Mouse (Mus musculus) stomach, embryonic 16.5 days (tissue): ENCODE results near the gene Hspa2. TPM values are rescaled to one million over a fixed set of nuclear protein-coding genes. Genes with fewer than 3 reads are reported as not detected.

Source experiments
- ATAC-seq: fragments of 200-750 bp; cut with Nextera tagmentation; 2 replicates; pipeline ENCODE4 v1.8.0; 2017; ENCODE audit warnings: moderate number of reproducible peaks, moderate TSS enrichment; ENCODE audit not compliant: insufficient read depth, low FRiP score
- H3K27ac ChIP-seq: fragments of 300-500 bp; sonication (generic); 2 replicates; pipeline ENCODE4 v1.5.1; 2014; ENCODE audit warnings: low read length
- H3K27me3 ChIP-seq: fragments of 300-500 bp; sonication (generic); 2 replicates; pipeline ENCODE4 v1.6.1; 2014; ENCODE audit warnings: low read length, control low read depth, mixed read lengths; ENCODE audit not compliant: control insufficient read depth, insufficient read depth
- H3K36me3 ChIP-seq: fragments of 300-500 bp; sonication (generic); 2 replicates; pipeline ENCODE4 v1.6.1; 2014; ENCODE audit warnings: low read length; ENCODE audit not compliant: control insufficient read depth, insufficient read depth
- H3K4me1 ChIP-seq: fragments of 300-500 bp; sonication (generic); 2 replicates; pipeline ENCODE4 v1.6.1; 2014; ENCODE audit warnings: low read length, control low read depth, mixed read lengths; ENCODE audit not compliant: control insufficient read depth, insufficient read depth
- H3K4me2 ChIP-seq: fragments of 300-500 bp; sonication (generic); 2 replicates; pipeline ENCODE4 v1.6.1; 2014; ENCODE audit warnings: low read depth, low read length, mixed read lengths
- H3K4me3 ChIP-seq: fragments of 300-500 bp; sonication (generic); replicated peaks from 2 replicates; pipeline ENCODE4 v1.5.1; 2014; ENCODE audit warnings: mild to moderate bottlenecking, low read length
- H3K9ac ChIP-seq: fragments of 300-500 bp; sonication (generic); 2 replicates; pipeline ENCODE4 v1.6.1; 2014; ENCODE audit warnings: low read length
- H3K9me3 ChIP-seq: fragments of 300-500 bp; sonication (generic); replicated peaks from 2 replicates; pipeline ENCODE4 v1.6.1; 2016; ENCODE audit warnings: low read length, control low read depth; ENCODE audit not compliant: control insufficient read depth
- WGBS: fragments of 180-500 bp; shearing (Covaris S2); extraction: QIAGEN DNeasy Blood & Tissue Kit; methylation state at CpG from one replicate; pipeline ENCODE4 v1.1.7; 2014; 5-methylcytosine and 5-hydroxymethylcytosine counted together
- polyA plus RNA-seq: library from polyadenylated mRNA; unstranded; fragments of >200 nt; fragmentation: Nextera tagmentation; extraction: Ambion mirVana; gene quantifications from 2 replicates; pipeline ENCODE4 v1.2.1, GENCODE M21; 2015

Hspa2 gene
- polyA plus RNA-seq, 1 experiment from 2014 or later: 13.6 TPM

- Histone ChIP-seq H3K9ac (no peak overlapping the region), H3K27ac (no peak overlapping the region), H3K4me2 (no peak overlapping the region), H3K36me3 (no peaks in the 10 kb centered on the region), H3K4me1 (peaks cover 18% of the 10 kb centered on the region), H3K27me3 (no peaks in the 10 kb centered on the region), H3K4me3 (no peak overlapping the region), H3K9me3 (no peaks in the 10 kb centered on the region)
- 47% methylated on average over 7 of the region's 7 CpGs for WGBS
- ATAC-seq: no peak
Measured at GRCm38 (mm10) chr12:76376649-76377048, 27.3 kb upstream of the Hspa2 start.

- Histone ChIP-seq H3K4me3 (no peak overlapping the region), H3K36me3 (no peaks in the 10 kb centered on the region), H3K9ac (no peak overlapping the region), H3K27ac (no peak overlapping the region), H3K27me3 (no peaks in the 10 kb centered on the region), H3K4me2 (no peak overlapping the region), H3K4me1 (peaks cover 14% of the 10 kb centered on the region), H3K9me3 (no peaks in the 10 kb centered on the region)
- WGBS: 94% methylated on average over 6 of the region's 6 CpGs
- ATAC-seq: no peak
Measured at GRCm38 (mm10) chr12:76377059-76377458, 26.9 kb upstream of the Hspa2 start.

GRCm38 (mm10) chr12:76377726-76378125 is 26.2 kb upstream of the Hspa2 start:
- Histone ChIP-seq H3K36me3 (no peaks in the 10 kb centered on the region), H3K9ac (no peak overlapping the region), H3K27ac (no peak overlapping the region), H3K4me2 (no peak overlapping the region), H3K27me3 (no peaks in the 10 kb centered on the region), H3K9me3 (no peaks in the 10 kb centered on the region), H3K4me1 (peaks cover 7% of the 10 kb centered on the region), H3K4me3 (no peak overlapping the region)
- no peak for ATAC-seq
- WGBS: 85% methylated on average over 3 of the region's 3 CpGs

GRCm38 (mm10) chr12:76378556-76378955 is 25.4 kb upstream of the Hspa2 start:
- 77% methylated on average over 5 of the region's 5 CpGs for WGBS
- Histone ChIP-seq H3K27ac (no peak overlapping the region), H3K27me3 (no peaks in the 10 kb centered on the region), H3K4me2 (no peak overlapping the region), H3K4me1 (peaks cover 3% of the 10 kb centered on the region), H3K9ac (no peak overlapping the region), H3K4me3 (no peak overlapping the region), H3K9me3 (no peaks in the 10 kb centered on the region), H3K36me3 (no peaks in the 10 kb centered on the region)
- ATAC-seq: no peak

GRCm38 (mm10) chr12:76380151-76380550 is 23.8 kb upstream of the Hspa2 start:
- ATAC-seq: no peak
- Histone ChIP-seq H3K27me3 (no peaks in the 10 kb centered on the region), H3K4me2 (no peak overlapping the region), H3K36me3 (no peaks in the 10 kb centered on the region), H3K9me3 (no peaks in the 10 kb centered on the region), H3K27ac (no peak overlapping the region), H3K4me3 (no peak overlapping the region), H3K9ac (no peak overlapping the region), H3K4me1 (peaks cover 3% of the 10 kb centered on the region; the same call in 1 of the 2 replicates)
- WGBS: 63% methylated on average over 7 of the region's 7 CpGs

GRCm38 (mm10) chr12:76385342-76385741 is 18.6 kb upstream of the Hspa2 start:
- peaks cover 5% of the 10 kb centered on the region for H3K36me3 ChIP-seq
- H3K4me2 ChIP-seq: no peak overlapping the region
- 90% methylated on average over 8 of the region's 8 CpGs for WGBS
- no peaks in the 10 kb centered on the region; the same call in 1 of the 2 replicates for H3K4me1 ChIP-seq
- no peak overlapping the region for H3K9ac ChIP-seq
- H3K9me3 ChIP-seq: no peaks in the 10 kb centered on the region
- no peak for ATAC-seq
- H3K27me3 ChIP-seq: no peaks in the 10 kb centered on the region
- no peak overlapping the region for H3K4me3 ChIP-seq
- H3K27ac ChIP-seq: no peak overlapping the region

GRCm38 (mm10) chr12:76388794-76389193 is 15.2 kb upstream of the Hspa2 start:
- WGBS: 84% methylated on average over 11 of the region's 11 CpGs
- H3K27me3 ChIP-seq: no peaks in the 10 kb centered on the region
- H3K4me2 ChIP-seq: no peak overlapping the region
- peaks cover 5% of the 10 kb centered on the region for H3K36me3 ChIP-seq
- ATAC-seq: no peak
- no peak overlapping the region for H3K4me3 ChIP-seq
- no peak overlapping the region for H3K9ac ChIP-seq
- H3K27ac ChIP-seq: no peak overlapping the region
- H3K4me1 ChIP-seq: no peaks in the 10 kb centered on the region
- no peaks in the 10 kb centered on the region for H3K9me3 ChIP-seq

GRCm38 (mm10) chr12:76391595-76392271 is 12.2 kb upstream of the Hspa2 start:
- H3K4me2 ChIP-seq: no peak overlapping the region
- no peak overlapping the region for H3K9ac ChIP-seq
- H3K27ac ChIP-seq: no peak overlapping the region
- no peak for ATAC-seq
- H3K9me3 ChIP-seq: no peaks in the 10 kb centered on the region
- WGBS: 65% methylated on average over 3 of the region's 3 CpGs
- no peaks in the 10 kb centered on the region for H3K4me1 ChIP-seq
- H3K27me3 ChIP-seq: no peaks in the 10 kb centered on the region
- no peaks in the 10 kb centered on the region; the same call in 1 of the 2 replicates for H3K36me3 ChIP-seq
- H3K4me3 ChIP-seq: no peak overlapping the region

- Histone ChIP-seq H3K9ac (no peak overlapping the region), H3K4me3 (no peak overlapping the region), H3K36me3 (no peaks in the 10 kb centered on the region; the same call in 1 of the 2 replicates), H3K9me3 (no peaks in the 10 kb centered on the region), H3K27me3 (no peaks in the 10 kb centered on the region), H3K27ac (no peak overlapping the region), H3K4me1 (no peaks in the 10 kb centered on the region), H3K4me2 (no peak overlapping the region)
- ATAC-seq: no peak
- 79% methylated on average over 5 of the region's 5 CpGs for WGBS
Measured at GRCm38 (mm10) chr12:76392979-76393378, 11.0 kb upstream of the Hspa2 start.
